Mouse (Mus musculus): ENCODE results near the gene Ern2. TPM values are rescaled to one million over a fixed set of nuclear protein-coding genes. Genes with fewer than 3 reads are reported as not detected.

Ern2 gene
- not detected for polyA plus RNA-seq (2017; shearing (Covaris generic))

DNA sequence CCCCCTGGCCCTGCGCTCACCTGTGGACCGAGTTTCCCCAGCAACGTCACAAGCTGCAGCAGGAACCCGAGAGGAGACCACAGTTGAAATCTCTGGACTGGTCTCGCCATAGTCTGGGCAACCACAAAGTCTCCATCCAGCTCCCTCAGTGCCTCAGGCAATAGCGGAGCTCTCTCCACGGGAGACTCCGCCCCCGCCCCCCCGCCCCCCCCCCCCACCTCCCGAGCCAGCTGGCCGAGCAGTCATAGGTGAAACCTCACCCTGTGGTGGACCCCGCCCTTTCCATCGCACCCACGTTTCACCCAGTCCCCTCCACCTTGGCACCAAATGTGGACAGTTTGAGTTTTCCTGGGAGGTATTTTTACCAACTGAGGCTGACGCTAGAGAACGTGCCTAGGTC lies at the start of gene Ern2:
Gene Ern2, minus strand, starts transcription at position 165 of the 400 bp plus-strand sequence.

DNA sequence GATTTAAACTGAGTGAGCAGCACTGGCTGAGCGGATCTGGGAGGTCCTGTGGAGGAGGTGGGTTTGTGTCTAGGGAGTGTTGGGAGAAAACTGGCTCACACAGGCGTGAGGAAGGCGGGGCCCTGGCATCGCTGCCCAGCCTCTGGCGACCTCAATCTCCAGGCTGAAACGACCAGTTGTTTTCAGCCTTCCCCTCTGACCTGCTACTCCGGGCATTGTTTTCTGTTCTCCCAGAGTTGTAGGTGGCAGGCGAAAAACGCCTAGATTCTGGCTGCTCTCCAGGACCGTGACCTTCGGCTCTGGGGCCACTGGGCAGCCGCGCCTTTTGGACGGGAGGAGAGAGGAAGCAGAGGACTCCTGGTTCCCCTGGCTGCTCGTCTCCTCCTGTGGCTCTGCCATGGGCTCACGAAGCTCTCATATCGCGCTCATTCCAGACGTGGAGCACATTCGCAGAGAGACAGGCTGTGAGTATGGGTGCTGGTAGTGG lies 33.4 kb upstream of the Ern2 start, which contains the start of gene Chp2:
Gene Chp2, plus strand, starts transcription at position 182 of the 487 bp plus-strand sequence.

DNA sequence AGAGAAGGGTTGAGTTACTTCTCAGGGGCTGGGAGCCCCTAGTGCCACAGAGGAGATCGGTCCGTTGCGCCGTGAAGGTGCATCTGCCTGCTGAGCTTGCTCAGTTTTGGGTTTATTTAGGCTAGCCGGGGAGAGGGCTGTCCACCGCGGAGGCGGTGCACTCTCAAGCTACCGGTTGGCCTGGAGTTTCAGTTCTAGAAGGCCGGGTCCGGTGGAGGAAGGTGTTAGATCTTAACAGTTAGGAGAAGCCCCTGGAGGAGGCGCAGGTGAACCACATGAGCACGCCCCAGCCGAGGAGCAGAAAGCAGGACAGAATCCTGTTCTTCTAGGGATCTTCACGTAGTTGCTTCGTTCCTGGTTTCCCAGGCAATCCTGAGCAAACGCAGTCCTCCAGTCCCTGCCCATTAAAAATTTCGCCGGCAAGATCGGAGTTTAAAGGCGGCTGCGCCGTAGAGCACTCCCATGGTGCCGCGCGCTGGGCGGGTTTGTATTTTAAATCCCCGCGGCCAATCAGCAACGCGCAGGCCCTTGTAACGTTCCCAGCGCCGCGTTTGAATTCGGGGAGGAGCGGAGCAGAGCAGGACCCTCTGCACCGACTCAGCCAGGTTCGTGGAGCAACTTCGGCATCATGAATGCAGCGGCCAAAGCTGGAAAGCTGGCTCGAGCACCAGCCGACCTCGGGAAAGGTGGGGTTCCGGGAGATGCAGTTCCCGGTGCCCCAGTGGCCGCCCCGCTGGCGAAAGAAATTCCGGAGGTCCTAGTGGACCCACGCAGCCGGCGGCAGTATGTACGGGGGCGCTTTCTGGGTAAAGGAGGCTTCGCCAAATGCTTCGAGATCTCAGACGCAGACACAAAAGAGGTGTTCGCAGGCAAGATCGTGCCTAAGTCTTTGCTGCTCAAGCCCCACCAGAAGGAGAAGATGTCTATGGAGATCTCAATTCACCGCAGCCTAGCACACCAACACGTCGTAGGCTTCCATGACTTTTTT lies 26.8 kb downstream of the Ern2 start, which contains the start of gene Plk1:
Gene Plk1, plus strand, starts transcription at position 525 of the 988 bp plus-strand sequence.

DNA sequence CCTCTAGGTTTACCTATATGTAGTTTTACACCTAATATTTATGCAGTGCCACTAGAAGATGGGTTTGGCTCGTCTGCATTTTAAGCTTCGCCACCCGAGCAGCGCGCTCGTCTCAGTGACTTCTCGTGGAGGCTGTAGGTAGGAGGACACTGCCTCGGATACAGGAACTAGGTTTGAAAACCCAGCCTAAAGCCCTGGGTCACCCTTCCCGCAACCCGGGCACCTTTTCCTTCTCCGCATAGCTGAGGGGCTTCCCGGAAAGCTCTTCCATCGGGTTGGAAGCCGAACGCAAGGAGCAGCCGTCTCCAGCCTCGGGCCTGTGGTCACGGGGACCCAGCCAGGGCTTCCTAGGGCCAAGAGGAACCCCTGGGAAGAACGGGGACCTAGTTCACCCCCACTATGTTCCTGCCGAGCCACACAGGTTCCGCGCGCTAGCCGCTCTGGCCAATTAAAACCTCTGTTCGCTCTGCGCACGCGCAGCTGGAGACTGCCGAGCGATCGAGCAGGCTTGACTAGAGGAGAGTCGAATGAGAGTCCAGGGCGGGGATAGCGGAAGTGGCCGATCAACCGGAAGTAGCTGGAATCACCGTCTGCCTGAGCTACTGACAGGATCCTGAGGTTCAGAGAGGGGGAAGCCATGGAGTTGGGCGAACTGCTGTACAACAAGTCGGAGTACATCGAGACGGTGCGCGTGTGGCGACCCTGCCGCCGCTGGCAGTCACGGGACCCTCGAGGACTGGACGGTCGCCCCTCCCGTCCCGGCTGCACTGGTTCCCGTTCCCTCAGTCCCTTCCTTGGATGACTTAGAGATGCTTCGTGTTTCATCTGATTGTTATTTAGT lies 53.3 kb downstream of the Ern2 start, which contains the start of the genes Palb2 and Dctn5:
Gene Palb2, minus strand, starts transcription at position 489 of the 841 bp plus-strand sequence.
Gene Dctn5, plus strand, starts transcription at position 545 of the 841 bp plus-strand sequence.

Other genes with a start within 250 kb of the Ern2 start
- gene Cog7, start 204.5 kb downstream of the Ern2 start, polyA plus RNA-seq (2017; shearing (Covaris generic)) = 10.2 TPM
- gene Gga2, start 165.0 kb downstream of the Ern2 start, polyA plus RNA-seq (2017; shearing (Covaris generic)) = 14.9 TPM
- 55.6 TPM for gene Ubfd1, start 119.0 kb downstream of the Ern2 start, polyA plus RNA-seq (2017; shearing (Covaris generic))
- gene Ears2, start 118.9 kb downstream of the Ern2 start, polyA plus RNA-seq (2017; shearing (Covaris generic)) = 20.8 TPM
- 121 TPM for gene Ndufab1, start 84.3 kb downstream of the Ern2 start, polyA plus RNA-seq (2017; shearing (Covaris generic))
- gene Palb2, start 53.2 kb downstream of the Ern2 start, polyA plus RNA-seq (2017; shearing (Covaris generic)) = 6.5 TPM
- gene Dctn5, start 53.2 kb downstream of the Ern2 start, polyA plus RNA-seq (2017; shearing (Covaris generic)) = 82.1 TPM
- gene Plk1, start 26.8 kb downstream of the Ern2 start, polyA plus RNA-seq (2017; shearing (Covaris generic)) = 0.98 TPM
- gene Chp2, start 33.3 kb upstream of the Ern2 start, polyA plus RNA-seq (2017; shearing (Covaris generic)) = not detected
- gene Prkcb, start 102.5 kb upstream of the Ern2 start, polyA plus RNA-seq (2017; shearing (Covaris generic)) = 155 TPM

All from naive thymus-derived CD4-positive, alpha-beta T cell, adult 5 months (primary cell).